Mouse (Mus musculus): Measurements from ENCODE around the gene Nol3. TPM values are rescaled to one million over a fixed set of nuclear protein-coding genes. Genes with fewer than 3 reads are reported as not detected.
"Not testable (repeated sequence)": the region's sequence is repeated elsewhere in the genome, so short reads cannot be mapped to it uniquely, and the experiment has no call there.

The Nol3 gene
- 5.9 and 8.6 TPM in 2 replicates for polyA plus RNA-seq (2012; rRNA removed)

GRCm38 (mm10) chr8:105275840-105276239 lies at the start of gene Nol3:
TSS of gene Nol3 (plus strand) at chr8:105276140.
- DNase-seq (ENCODE audit: low read depth) = no peak

GRCm38 (mm10) chr8:105231503-105232320 lies 44.2 kb upstream of the Nol3 start:
- DNase-seq (ENCODE audit: low read depth) = no peak

- not testable (repeated sequence) for DNase-seq (ENCODE audit: low read depth)
Measured at GRCm38 (mm10) chr8:105232321-105232693, 43.6 kb upstream of the Nol3 start.

GRCm38 (mm10) chr8:105233126-105233935 lies 42.6 kb upstream of the Nol3 start:
- no peak for DNase-seq (ENCODE audit: low read depth)

GRCm38 (mm10) chr8:105235206-105235605 lies 40.7 kb upstream of the Nol3 start:
- no peak for DNase-seq (ENCODE audit: low read depth)

- no peak for DNase-seq (ENCODE audit: low read depth)
Measured at GRCm38 (mm10) chr8:105237442-105238142, 38.3 kb upstream of the Nol3 start.

- DNase-seq (ENCODE audit: low read depth) = no peak
Measured at GRCm38 (mm10) chr8:105241016-105241415, 34.9 kb upstream of the Nol3 start.

- DNase-seq (ENCODE audit: low read depth) = no peak
Measured at GRCm38 (mm10) chr8:105251954-105252353, 24.0 kb upstream of the Nol3 start.

GRCm38 (mm10) chr8:105252680-105253537 lies 23.0 kb upstream of the Nol3 start:
- no peak for DNase-seq (ENCODE audit: low read depth)

- no peak for DNase-seq (ENCODE audit: low read depth)
Measured at GRCm38 (mm10) chr8:105253766-105254151, 22.2 kb upstream of the Nol3 start.

GRCm38 (mm10) chr8:105254152-105254965 lies 21.6 kb upstream of the Nol3 start:
- no peak for DNase-seq (ENCODE audit: low read depth)

GRCm38 (mm10) chr8:105254966-105255350 lies 21.0 kb upstream of the Nol3 start, which contains the start of gene B3gnt9:
TSS of gene B3gnt9 (minus strand) at chr8:105255153.
- DNase-seq (ENCODE audit: low read depth) = no peak

- no peak for DNase-seq (ENCODE audit: low read depth)
Measured at GRCm38 (mm10) chr8:105257318-105258114, 18.4 kb upstream of the Nol3 start.

GRCm38 (mm10) chr8:105258911-105259720 lies 16.8 kb upstream of the Nol3 start:
- no peak for DNase-seq (ENCODE audit: low read depth)

- no peak for DNase-seq (ENCODE audit: low read depth)
Measured at GRCm38 (mm10) chr8:105259721-105260320, 16.1 kb upstream of the Nol3 start.

- no peak for DNase-seq (ENCODE audit: low read depth)
Measured at GRCm38 (mm10) chr8:105260371-105261099, 15.4 kb upstream of the Nol3 start.

- no peak for DNase-seq (ENCODE audit: low read depth)
Measured at GRCm38 (mm10) chr8:105261326-105261980, 14.5 kb upstream of the Nol3 start.
